18 mouse cellular contexts compared by ENCODE assay signal in the genomic region with DNA sequence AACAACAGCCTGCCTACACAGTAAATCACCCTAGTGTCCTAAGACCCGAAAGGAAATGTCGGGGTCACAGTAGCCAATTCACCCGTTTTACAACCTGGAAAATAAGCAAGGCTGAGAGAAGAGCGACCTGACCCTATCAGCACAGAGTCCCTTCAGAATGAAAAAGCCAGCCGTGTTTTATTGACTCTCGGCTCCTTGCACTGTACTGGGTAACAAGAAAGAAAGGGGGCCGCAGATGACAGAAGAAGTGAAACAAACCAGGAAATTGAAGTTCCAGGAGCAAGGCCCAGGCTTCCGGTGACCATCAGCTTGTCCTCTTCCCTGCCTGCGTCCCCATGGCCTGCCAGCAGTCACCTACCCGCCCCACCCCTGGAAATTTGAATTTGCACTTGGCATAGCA. TPM values are rescaled to one million over a fixed set of nuclear protein-coding genes. Genes with fewer than 3 reads are reported as not detected.
DNase-seq lines count a peak whose midpoint lies in the region; ATAC-seq and TF ChIP-seq lines count a peak whose summit lies in the region.
"Had no signal": no experiment of that assay in that cellular context is flagged by ENCODE, and none has a peak within 500 bp of the region (broad histone marks: within the 10 kb centered on the region; RNA-seq: fewer than 3 reads in every experiment).

No protein-coding gene starts in this region.

- no peak overlapping the region for H3K4me2 ChIP-seq in intestine, embryonic 15.5 days (replicated peaks)
- H3K4me2 ChIP-seq in intestine, postnatal 0 days (replicated peaks; ENCODE audit: low read depth): no peak overlapping the region
- H3K4me2 ChIP-seq in intestine, embryonic 16.5 days (ENCODE audit: low read depth, low read length): no peak overlapping the region
- H3K4me2 ChIP-seq in liver, postnatal 0 days (ENCODE audit: low read depth, low read length): no peak overlapping the region
- no peak overlapping the region for H3K4me2 ChIP-seq in hindbrain, embryonic 13.5 days
- H3K4me2 ChIP-seq: embryonic facial prominence, embryonic 13.5 days; limb, embryonic 12.5 days; stomach, embryonic 15.5 days had no signal

- H3K27me3 ChIP-seq in intestine, embryonic 15.5 days (replicated peaks): no peaks in the 10 kb centered on the region
- H3K27me3 ChIP-seq in intestine, postnatal 0 days (replicated peaks; ENCODE audit: control insufficient read depth, insufficient read depth, low read length): no peaks in the 10 kb centered on the region
- no peaks in the 10 kb centered on the region for H3K27me3 ChIP-seq in intestine, embryonic 16.5 days (replicated peaks; ENCODE audit: control insufficient read depth, insufficient read depth, low read length)
- no peaks in the 10 kb centered on the region for H3K27me3 ChIP-seq in liver, postnatal 0 days (ENCODE audit: insufficient read depth, low read length)
- no peaks in the 10 kb centered on the region for H3K27me3 ChIP-seq in hindbrain, embryonic 13.5 days
- H3K27me3 ChIP-seq: embryonic facial prominence, embryonic 13.5 days; limb, embryonic 12.5 days; stomach, embryonic 15.5 days had no signal

- H3K4me1 ChIP-seq in intestine, embryonic 15.5 days (replicated peaks): 0 out of 2 replicates have a peak, but pooled peaks cover 2% of the 10 kb centered on the region
- no peaks in the 10 kb centered on the region for H3K4me1 ChIP-seq in intestine, postnatal 0 days (replicated peaks; ENCODE audit: control insufficient read depth, insufficient read depth, low read length)
- H3K4me1 ChIP-seq in brown adipose tissue, adult 24 weeks (ENCODE audit: control insufficient read depth, insufficient read depth, insufficient read length, low read length): no peaks in the 10 kb centered on the region; the same call in 1 of the 2 replicates
- 0 out of 2 replicates have a peak, but pooled peaks cover 3% of the 10 kb centered on the region for H3K4me1 ChIP-seq in intestine, embryonic 16.5 days (ENCODE audit: control insufficient read depth, insufficient read depth, low read length)
- peaks cover 26% of the 10 kb centered on the region for H3K4me1 ChIP-seq in liver, postnatal 0 days (ENCODE audit: insufficient read depth)
- 0 out of 2 replicates have a peak, but pooled peaks cover 3% of the 10 kb centered on the region for H3K4me1 ChIP-seq in hindbrain, embryonic 13.5 days (replicated peaks)
- H3K4me1 ChIP-seq: midbrain, embryonic 10.5 days had no signal

- H3K9me3 ChIP-seq in intestine, embryonic 15.5 days: no peaks in the 10 kb centered on the region
- no peaks in the 10 kb centered on the region for H3K9me3 ChIP-seq in intestine, postnatal 0 days (ENCODE audit: control insufficient read depth)
- H3K9me3 ChIP-seq in intestine, embryonic 16.5 days (ENCODE audit: control insufficient read depth, low read length): no peaks in the 10 kb centered on the region
- no peaks in the 10 kb centered on the region for H3K9me3 ChIP-seq in liver, postnatal 0 days (ENCODE audit: low read length)
- H3K9me3 ChIP-seq in hindbrain, embryonic 13.5 days: no peaks in the 10 kb centered on the region
- H3K9me3 ChIP-seq: embryonic facial prominence, embryonic 13.5 days; limb, embryonic 12.5 days; midbrain, embryonic 10.5 days; stomach, embryonic 15.5 days had no signal

- no peaks in the 10 kb centered on the region for H3K36me3 ChIP-seq in intestine, embryonic 15.5 days
- H3K36me3 ChIP-seq in intestine, postnatal 0 days (ENCODE audit: control insufficient read depth, insufficient read depth): no peaks in the 10 kb centered on the region
- H3K36me3 ChIP-seq in intestine, embryonic 16.5 days (ENCODE audit: control insufficient read depth, insufficient read depth, low read length): no peaks in the 10 kb centered on the region
- 0 out of 2 replicates have a peak, but pooled peaks cover 2% of the 10 kb centered on the region for H3K36me3 ChIP-seq in liver, postnatal 0 days (replicated peaks; ENCODE audit: insufficient read depth, low read length)
- H3K36me3 ChIP-seq in hindbrain, embryonic 13.5 days: peaks cover 3% of the 10 kb centered on the region
- H3K36me3 ChIP-seq: stomach, embryonic 15.5 days had no signal

- H3K9ac ChIP-seq in intestine, embryonic 15.5 days: no peak overlapping the region
- no peak overlapping the region for H3K9ac ChIP-seq in intestine, postnatal 0 days (ENCODE audit: low read depth, low read length)
- no peak overlapping the region for H3K9ac ChIP-seq in intestine, embryonic 16.5 days (ENCODE audit: low read depth, low read length)
- H3K9ac ChIP-seq in liver, postnatal 0 days (replicated peaks): no peak overlapping the region
- no peak overlapping the region for H3K9ac ChIP-seq in hindbrain, embryonic 13.5 days
- H3K9ac ChIP-seq: embryonic facial prominence, embryonic 13.5 days; limb, embryonic 12.5 days; stomach, embryonic 15.5 days had no signal

- no peak for TF ChIP-seq EP300 in liver, postnatal 0 days (IDR thresholded peaks at IDR 0.05; ENCODE audit: low read depth)

- H3K27ac ChIP-seq in intestine, embryonic 15.5 days: no peak overlapping the region
- H3K27ac ChIP-seq in intestine, postnatal 0 days (ENCODE audit: low read depth, low read length): no peak overlapping the region
- peak overlapping the region; percentile 6; the same call in 1 of the 2 replicates for H3K27ac ChIP-seq in brown adipose tissue, adult 24 weeks (replicated peaks; ENCODE audit: low read depth, low read length)
- H3K27ac ChIP-seq in intestine, embryonic 16.5 days (ENCODE audit: low read length): peak overlapping the region; percentile 30; the same call in 1 of the 2 replicates
- H3K27ac ChIP-seq in liver, postnatal 0 days (ENCODE audit: low read depth): 0 out of 2 replicates have a peak overlapping the region, but pooled peaks have one; percentile 29
- no peak overlapping the region for H3K27ac ChIP-seq in hindbrain, embryonic 13.5 days
- H3K27ac ChIP-seq: embryonic facial prominence, embryonic 13.5 days; limb, embryonic 12.5 days; midbrain, embryonic 10.5 days; stomach, embryonic 15.5 days had no signal

- 29% methylated on average over 10 of the region's 10 CpGs for WGBS in intestine, embryonic 15.5 days
- 27% methylated on average over 10 of the region's 10 CpGs for WGBS in intestine, postnatal 0 days
- 32% methylated on average over 10 of the region's 10 CpGs for WGBS in intestine, embryonic 16.5 days
- 75% methylated on average over 10 of the region's 10 CpGs for WGBS in liver, postnatal 0 days (ENCODE audit: insufficient replicate concordance)
- 73% methylated on average over 10 of the region's 10 CpGs for WGBS in hindbrain, embryonic 13.5 days

- ATAC-seq in intestine, embryonic 15.5 days: peak; percentile 34
- no peak for ATAC-seq in intestine, postnatal 0 days
- peak; percentile 42; the same call in 1 of the 2 replicates for ATAC-seq in intestine, embryonic 16.5 days
- no peak for ATAC-seq in liver, postnatal 0 days
- ATAC-seq in monocyte, adult 5-6 weeks (replicated peaks; ENCODE audit: insufficient number of reproducible peaks, low FRiP score, low TSS enrichment, poor library complexity, severe bottlenecking): no peak
- no peak for ATAC-seq in hindbrain, embryonic 13.5 days (ENCODE audit: low FRiP score)
- ATAC-seq: inflammation-experienced regulatory T-cells, adult 6 months had no signal

- no peak for TF ChIP-seq CTCF in intestine, postnatal 0 days (IDR thresholded peaks at IDR 0.05; ENCODE audit: low read depth)
- TF ChIP-seq CTCF in liver, postnatal 0 days (IDR thresholded peaks at IDR 0.05; ENCODE audit: low read depth): no peak

- no peak for DNase-seq in liver, postnatal 0 days
- DNase-seq: adrenal gland, postnatal 25 days; cerebellum, adult 9-10 months; gastrocnemius, postnatal 14 days; lung, adult 18-20 months; lung, postnatal 4 days; spleen, adult 18-20 months had no signal

- no peak overlapping the region for H3K4me3 ChIP-seq in intestine, embryonic 15.5 days (replicated peaks)
- no peak overlapping the region for H3K4me3 ChIP-seq in intestine, postnatal 0 days (ENCODE audit: low read depth, low read length)
- H3K4me3 ChIP-seq in brown adipose tissue, adult 24 weeks (ENCODE audit: insufficient read depth, low read depth, low read length): no peak overlapping the region
- H3K4me3 ChIP-seq in intestine, embryonic 16.5 days (ENCODE audit: low read length): no peak overlapping the region
- H3K4me3 ChIP-seq in liver, postnatal 0 days (ENCODE audit: low read depth, low read length): no peak overlapping the region
- H3K4me3 ChIP-seq in hindbrain, embryonic 13.5 days: no peak overlapping the region
- H3K4me3 ChIP-seq: embryonic facial prominence, embryonic 13.5 days; limb, embryonic 12.5 days; midbrain, embryonic 10.5 days; stomach, embryonic 15.5 days had no signal

RNA-seq across cellular contexts. Expression of a gene that starts 32.4 kb away (rescaled TPM):
- polyA plus RNA-seq in intestine, embryonic 15.5 days (2015; fragmentation: Nextera tagmentation; extraction: Ambion mirVana): 6.2 and 6.9 TPM in 2 replicates
- 6.5 and 6.6 TPM in 2 replicates for polyA plus RNA-seq in intestine, postnatal 0 days (2015; fragmentation: Nextera tagmentation; extraction: Ambion mirVana)
- 2.7 and 4.2 TPM in 2 replicates for polyA plus RNA-seq in brown adipose tissue, adult 24 weeks (2012; ENCODE audit: insufficient read depth, insufficient read length, missing spikeins)
- 5.4 and 5.9 TPM in 2 replicates for polyA plus RNA-seq in intestine, embryonic 16.5 days (2015; fragmentation: Nextera tagmentation; extraction: Ambion mirVana)
- polyA plus RNA-seq in liver, postnatal 0 days (2015; fragmentation: Nextera tagmentation; extraction: Ambion mirVana): 1.5 TPM in 2 replicates
- 27.2 to 31.3 TPM (median 28.2 TPM) in 3 replicates for total RNA-seq in monocyte, adult 5-6 weeks (2017)
- polyA plus RNA-seq in hindbrain, embryonic 13.5 days (2015; fragmentation: Nextera tagmentation; extraction: Ambion mirVana): 6.8 and 7.0 TPM in 2 replicates

Comparison
In these comparisons a context has a peak if more than half of its experiments do, and no peak if none do; other contexts are left out.
1. ATAC-seq: peak in intestine, embryonic 15.5 days (single experiment) and intestine, embryonic 16.5 days (single experiment); none in intestine, postnatal 0 days (single experiment), liver, postnatal 0 days (single experiment), monocyte, adult 5-6 weeks (single experiment) and hindbrain, embryonic 13.5 days (single experiment).
2. H3K27ac ChIP-seq: peak in brown adipose tissue, adult 24 weeks (single experiment), intestine, embryonic 16.5 days (single experiment) and liver, postnatal 0 days (single experiment); none in intestine, embryonic 15.5 days (single experiment), intestine, postnatal 0 days (single experiment) and hindbrain, embryonic 13.5 days (single experiment).